Mouse (Mus musculus): ENCODE data around the gene Emp3.
A peak's percentile ranks its signal among the peaks of the same experiment; 100 is the strongest.
"Not testable (repeated sequence)": the region's sequence is repeated elsewhere in the genome, so short reads cannot be mapped to it uniquely, and the experiment has no call there.

Gene Emp3

DNA sequence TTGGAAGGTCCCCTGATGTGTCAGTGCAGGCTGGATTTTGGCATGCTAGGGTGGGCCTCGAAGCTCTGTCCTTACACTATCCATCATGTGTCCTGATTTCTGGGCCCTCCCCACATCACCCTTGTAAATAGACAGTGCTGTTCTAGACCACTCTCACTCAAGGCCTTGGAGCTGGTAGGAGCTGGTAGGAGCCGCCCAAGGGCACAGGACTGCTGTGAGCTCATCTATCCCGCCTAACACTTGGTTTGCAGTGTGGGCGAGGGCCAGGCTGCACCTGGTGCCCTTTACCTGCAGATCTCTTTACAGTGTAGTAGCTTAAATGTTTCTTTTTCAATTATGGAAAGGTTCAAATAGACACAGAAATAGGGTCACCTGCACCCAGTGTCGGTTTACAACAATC lies 6.2 kb downstream of the Emp3 start:
- no peak for DNase-seq (ENCODE audit: low spot score)

DNA sequence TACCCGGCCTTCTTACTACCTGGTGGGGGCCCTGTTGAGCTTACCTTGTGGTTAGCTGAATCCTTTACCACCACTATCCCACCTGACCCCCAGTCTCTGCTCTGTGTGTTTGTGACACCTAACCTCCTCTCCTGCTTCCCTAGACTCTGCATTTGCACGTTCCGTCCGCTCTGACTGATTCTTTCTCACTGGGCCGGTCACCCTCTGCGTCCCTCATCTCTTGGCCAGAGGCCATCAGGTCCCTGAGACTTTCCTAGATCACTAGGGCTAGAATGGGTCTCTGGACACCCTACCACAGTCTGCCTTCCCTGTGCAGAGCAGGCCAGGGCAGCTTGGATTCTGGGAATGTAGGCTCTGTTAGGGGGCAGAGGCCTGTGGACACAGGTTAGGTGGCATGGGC lies 7.1 kb downstream of the Emp3 start:
- DNase-seq (ENCODE audit: low spot score), result no peak

DNA sequence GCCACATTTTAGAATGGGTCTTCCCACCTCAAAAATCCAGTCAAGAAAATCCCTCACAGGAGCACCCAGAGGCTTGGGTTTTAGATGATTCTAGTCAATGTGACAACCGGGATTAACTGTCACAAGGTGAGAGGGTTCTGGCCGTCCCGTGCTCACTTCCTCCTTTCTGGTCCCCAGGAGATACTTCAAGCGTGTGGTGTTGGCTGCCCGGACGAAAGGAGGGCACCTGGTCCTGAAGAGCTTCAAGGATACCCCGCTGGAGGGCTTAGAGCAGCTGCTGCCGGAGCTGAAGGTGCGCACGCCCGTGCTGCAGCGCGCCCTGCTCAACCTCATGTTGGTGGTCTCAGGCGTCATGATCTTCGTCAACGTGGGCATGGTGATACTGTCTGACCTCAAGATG lies 12.1 kb downstream of the Emp3 start:
- no peak for DNase-seq (ENCODE audit: low spot score)

DNA sequence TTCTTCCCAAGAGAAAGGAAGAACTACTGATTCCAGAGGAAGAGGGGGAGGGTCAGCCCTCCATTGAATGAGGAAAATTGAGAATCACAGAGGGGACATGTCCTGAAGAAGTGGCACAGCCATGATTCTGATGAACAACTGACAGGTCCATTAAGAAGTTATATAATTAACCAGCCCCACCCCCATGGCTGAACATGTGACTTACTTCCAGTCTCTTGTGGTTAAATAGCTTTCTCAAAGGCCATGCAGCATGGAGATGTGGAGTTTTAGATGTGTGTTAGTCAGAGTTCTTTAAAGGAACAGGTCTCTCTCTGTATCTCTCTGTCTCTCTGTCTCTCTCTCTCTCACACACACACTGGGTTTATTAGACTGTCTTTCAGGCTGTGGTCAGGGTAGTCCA lies 12.8 kb downstream of the Emp3 start:
- DNase-seq (ENCODE audit: low spot score), result no peak

DNA sequence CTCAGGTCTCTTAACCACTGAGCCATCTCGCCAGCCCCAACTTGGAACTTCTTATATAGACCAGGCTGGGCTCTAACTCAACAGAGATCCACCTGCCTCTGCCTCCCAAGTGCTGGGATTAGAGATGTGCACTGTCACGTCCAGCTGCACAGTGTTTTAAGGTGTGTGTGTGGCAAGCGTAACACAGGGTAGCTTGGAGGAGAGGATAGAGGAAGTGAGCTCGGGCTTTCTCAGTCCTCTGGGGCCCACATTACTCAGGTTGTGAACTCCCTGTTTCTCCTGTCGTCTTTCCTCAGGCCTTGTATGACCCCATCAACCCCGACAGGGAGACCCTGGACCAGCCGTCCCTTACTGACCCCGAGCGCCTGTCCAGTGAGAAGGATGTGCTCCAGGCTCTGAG lies 14.6 kb downstream of the Emp3 start:
- DNase-seq (ENCODE audit: low spot score), result no peak

DNA sequence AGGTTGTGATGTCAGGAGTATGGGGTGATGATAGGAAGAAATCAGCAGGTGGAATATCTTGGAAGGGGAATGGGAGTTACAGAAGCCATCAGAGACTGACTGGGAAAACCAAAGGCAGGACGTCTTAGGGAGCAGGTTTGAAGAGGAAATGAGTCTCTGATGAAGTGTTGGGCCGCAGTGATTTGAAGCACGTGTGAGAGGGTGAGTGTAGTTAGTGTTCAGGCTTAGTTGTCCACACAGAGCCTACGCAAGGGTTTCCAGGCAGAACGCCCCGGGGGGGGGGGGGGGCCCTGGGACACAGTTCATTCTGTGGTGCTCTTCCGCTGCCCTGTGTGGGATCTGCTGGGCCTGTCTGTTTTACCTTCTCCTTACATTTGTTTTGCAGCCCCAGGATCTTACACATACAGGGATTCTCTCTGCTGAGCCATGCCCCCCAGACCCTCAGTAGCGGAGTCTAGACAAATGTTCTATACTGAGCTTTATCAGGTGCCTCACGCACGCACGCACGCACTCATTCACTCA lies 18.7 kb downstream of the Emp3 start:
- DNase-seq (ENCODE audit: low spot score), result no peak

DNA sequence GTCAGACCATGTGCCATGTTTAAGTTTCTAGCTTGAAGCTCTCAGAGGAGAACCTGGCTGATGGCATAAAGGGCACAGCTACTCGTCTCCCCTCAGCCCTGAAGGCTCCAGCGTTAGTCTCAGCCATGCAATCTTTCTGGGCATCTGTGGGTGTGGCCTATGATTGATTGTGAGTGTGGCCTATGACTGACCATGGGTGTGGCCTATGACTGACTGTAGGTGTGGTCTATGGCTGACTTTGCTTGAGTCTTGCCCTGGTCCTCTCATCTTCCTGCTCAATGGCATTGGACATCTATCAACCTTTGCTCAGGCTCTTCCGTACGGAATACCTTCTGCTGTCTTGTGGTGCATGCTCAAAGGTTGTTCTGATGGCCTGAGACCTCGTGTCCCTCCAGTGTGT lies 19.6 kb downstream of the Emp3 start:
- DNase-seq (ENCODE audit: low spot score), result no peak

DNA sequence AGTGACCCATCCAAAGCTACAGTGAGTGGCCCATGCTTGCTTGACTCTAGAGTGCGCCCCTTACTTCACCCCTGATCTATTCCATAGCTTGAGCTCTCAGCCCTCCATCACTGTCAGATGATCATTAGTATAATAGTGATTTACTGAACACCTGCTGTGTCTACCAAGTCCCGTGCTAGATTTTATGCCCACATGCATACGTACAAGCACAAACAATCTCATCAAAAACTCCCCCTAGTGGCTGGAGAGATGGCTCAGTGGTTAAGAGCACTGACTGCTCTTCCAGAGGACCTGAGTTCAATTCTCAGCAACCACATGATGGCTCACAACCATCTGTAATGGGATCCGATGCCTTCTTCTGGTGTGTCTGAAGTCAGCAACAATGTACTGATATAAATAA lies 23.1 kb downstream of the Emp3 start:
- DNase-seq (ENCODE audit: low spot score), result not testable (repeated sequence)

DNA sequence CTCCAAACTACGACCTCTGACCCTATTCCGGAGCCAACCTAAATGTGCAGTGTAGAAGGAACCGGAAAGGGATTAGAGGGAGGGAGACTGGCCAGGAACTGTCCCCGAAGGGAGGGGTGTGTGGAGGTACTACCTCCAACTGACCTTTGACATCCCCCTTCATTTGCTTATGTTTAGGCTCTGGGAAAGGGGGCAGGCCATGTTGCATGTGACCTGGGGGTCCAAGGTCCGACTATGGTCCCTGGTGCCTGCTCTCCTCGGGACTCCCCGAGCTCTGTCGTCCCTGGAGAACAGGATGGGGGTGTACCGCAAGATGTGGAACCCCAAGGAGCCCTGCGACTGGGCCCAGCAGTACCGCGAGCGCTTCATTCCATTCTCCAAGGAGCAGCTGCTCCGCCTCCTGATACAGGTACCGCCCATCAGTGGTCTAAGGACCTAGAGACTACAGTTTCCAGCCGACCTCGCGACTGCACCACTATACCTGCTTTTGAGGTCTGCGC lies 23.9 kb downstream of the Emp3 start:
- peak; percentile 53 for DNase-seq (ENCODE audit: low spot score)

DNA sequence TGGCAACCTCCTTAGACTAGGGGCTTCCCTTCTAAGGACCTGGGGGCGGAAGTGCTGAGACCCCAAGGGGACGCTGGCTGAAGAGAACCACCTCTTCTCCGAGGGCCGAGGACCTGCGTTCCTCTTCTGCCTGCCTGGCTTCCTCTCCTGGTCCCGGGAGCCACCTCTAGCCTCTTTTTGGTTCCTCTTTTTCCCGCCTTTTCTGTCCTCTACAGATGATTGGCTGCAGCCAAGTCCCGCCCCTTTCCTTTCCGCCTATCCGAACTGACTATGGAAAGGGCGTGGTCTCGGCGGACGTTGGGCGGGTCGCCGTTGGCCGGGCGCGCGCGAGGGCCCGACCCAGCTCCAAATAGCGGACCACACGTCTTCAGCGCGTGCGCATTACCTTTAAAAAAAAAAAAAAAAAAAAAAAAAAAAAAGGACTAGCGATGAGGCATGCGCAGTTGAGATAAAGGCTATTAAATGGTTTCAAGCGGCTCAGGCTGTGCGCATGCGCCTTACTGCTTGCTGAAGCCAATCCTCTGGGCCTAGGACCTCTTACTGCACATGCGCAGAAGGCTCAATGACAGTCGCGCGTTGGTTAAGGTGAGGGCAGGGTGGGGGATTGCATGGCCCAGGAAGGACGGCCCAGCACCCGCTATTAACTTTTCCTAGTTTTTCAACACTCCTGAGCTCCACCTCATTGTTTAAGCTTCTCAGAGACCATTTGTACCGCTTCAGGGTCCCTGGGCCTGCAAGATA lies 24.5 kb downstream of the Emp3 start, which contains the start of the genes Syngr4 and Tmem143:
Gene Syngr4, minus strand, starts transcription at position 198 of the 741 bp plus-strand sequence.
Gene Tmem143, plus strand, starts transcription at position 425 of the 741 bp plus-strand sequence.
- peak; percentile 90 for DNase-seq (ENCODE audit: low spot score)

DNA sequence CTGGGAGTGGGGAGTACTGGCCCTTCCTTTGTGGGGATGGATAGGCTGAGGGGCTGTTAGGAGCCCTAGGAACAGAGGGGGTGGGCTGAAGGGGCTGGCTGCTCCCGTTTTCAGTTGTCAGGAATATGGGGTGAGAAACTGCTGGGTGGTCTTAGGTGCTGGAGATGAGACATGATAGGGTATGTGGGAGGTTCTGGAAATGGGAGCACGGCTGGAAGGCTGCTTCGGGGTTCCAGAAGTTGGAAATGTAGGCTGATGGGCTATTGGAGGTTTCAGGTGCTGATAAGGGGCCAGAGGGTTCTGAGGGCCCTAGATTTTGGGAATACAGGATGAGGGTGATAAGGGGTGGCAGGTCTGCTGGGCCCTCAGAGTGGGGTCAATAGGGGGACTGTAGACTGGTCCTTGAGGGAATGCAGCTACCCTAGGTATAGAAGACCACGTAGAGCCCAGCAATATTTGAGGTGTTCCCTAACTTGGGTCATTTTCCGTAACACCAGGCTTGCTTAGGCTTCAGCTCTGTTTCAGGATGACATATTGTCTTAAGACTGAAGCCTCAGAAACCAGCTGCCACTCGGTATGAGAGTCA lies 25.2 kb downstream of the Emp3 start:
- no peak for DNase-seq (ENCODE audit: low spot score)

DNA sequence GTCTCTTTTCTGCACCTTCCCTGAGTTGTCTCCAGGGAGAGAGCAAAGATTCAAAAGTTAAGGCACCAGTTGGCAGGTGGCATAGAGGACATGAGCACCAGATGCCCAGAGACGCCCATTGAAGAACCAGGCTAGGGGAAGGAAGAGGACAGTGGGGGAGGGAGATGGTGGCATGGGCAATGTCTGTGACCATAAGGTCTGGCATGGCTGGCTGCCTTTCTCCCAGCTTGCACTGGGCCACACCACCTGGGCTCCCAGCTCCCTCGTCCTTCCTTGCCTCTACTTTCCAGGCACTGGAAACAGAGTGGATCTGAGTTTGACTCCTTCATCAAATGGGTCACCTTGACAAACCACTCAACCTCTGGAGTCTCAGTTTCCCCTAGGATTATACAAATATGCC lies 28.6 kb downstream of the Emp3 start:
- DNase-seq (ENCODE audit: low spot score), result no peak

DNA sequence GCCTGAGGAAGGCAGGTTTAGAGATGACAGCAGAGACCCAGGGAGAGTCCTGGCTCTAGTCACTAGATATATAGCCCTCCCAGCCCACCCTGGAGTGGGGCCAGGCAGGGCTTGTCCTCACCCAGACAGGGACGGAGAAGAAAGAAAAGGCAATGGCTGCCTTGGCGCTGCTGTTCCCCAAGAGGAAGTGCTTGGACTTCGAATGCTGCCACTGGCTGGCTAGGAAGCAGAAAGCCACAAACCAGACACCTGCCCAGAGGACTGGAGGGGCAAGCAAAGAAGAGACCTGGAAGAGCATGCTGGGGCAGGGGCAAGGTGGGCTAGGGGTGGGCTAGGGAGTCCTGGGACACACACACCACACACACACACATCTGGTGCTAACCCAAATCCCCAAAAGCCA lies 34.0 kb downstream of the Emp3 start:
- DNase-seq (ENCODE audit: low spot score), result no peak

DNA sequence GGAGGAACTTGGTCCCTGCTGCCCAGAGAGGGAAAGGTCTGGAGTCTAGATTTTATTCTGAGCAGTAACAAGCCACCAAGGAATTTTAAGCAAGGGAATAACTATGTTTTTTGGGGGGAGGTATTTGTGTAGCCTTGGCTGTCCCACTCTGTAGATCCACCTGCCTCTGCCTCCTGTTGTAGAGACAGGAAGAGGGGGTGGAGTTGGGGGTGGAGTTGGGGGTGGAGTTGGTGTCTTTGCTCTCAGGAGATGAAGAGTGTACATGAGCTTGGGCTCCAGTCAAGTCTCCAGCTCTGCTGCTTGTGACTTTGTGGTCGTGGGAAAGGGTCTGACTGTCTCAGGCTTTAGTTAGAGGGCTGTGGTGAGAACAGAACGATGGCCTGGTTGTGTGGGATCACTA lies 40.2 kb downstream of the Emp3 start:
- DNase-seq (ENCODE audit: low spot score), result no peak

DNA sequence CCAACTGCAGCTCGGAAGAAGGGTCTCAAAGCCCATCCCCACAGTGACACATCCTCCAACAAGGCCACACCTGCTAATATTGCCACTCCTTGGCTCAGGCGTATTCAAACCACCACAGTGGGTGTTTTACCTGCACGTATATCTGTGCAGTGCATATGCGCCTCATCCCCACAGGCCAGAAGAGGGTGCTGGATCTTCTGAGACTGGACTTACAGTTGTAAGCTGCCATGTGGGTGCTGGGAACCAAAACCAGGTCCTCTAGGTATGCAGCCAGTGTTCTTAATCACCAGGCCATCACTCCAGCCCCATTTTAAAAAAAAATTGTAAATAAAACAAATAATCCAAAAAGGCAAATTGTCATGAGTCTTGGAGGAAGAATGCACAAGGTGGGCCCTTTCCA lies 40.7 kb downstream of the Emp3 start:
- DNase-seq (ENCODE audit: low spot score), result no peak

DNA sequence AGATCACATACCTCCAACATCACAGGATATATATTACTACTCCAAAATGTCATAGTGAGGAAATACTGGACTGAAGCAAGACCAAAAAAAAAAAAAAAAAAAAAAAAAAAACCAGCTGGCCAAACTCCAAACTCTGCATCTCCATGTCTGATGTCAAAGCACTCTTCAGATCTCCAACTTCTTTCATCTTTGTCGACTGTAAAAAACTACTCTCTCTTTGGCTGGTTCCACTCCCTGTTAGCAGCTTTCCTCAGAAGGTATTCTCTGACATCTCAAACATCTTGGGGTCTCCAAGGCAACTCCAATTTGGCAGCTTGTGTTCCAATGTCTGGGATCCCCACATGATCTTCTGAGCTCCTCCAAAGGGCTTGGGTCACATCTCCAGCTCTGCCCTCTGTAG lies 42.9 kb downstream of the Emp3 start, which contains the start of gene Grin2d:
Gene Grin2d, minus strand, starts transcription at position 101 of the 400 bp plus-strand sequence.
- DNase-seq (ENCODE audit: low spot score), result not testable (repeated sequence)

DNA sequence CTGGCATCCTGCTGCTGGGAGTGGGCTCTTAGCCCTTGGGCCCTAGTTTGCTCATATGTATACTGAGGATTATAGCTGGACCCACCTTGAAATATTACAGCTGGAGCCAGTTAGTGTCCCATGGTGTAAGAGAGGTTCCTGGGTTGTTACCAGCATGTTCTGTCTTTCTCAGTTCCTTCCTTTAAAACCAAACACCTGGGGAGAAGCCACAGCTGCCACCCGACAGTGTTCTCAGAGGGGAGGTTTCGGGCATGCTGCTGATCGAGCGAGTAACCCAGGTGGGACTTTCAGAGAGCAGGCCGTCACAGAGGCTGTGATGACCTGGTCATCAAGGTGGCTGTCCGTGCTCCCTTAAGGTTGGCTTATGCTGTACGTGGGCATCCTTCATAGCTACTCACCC lies 44.3 kb downstream of the Emp3 start:
- no peak for DNase-seq (ENCODE audit: low spot score)

DNA sequence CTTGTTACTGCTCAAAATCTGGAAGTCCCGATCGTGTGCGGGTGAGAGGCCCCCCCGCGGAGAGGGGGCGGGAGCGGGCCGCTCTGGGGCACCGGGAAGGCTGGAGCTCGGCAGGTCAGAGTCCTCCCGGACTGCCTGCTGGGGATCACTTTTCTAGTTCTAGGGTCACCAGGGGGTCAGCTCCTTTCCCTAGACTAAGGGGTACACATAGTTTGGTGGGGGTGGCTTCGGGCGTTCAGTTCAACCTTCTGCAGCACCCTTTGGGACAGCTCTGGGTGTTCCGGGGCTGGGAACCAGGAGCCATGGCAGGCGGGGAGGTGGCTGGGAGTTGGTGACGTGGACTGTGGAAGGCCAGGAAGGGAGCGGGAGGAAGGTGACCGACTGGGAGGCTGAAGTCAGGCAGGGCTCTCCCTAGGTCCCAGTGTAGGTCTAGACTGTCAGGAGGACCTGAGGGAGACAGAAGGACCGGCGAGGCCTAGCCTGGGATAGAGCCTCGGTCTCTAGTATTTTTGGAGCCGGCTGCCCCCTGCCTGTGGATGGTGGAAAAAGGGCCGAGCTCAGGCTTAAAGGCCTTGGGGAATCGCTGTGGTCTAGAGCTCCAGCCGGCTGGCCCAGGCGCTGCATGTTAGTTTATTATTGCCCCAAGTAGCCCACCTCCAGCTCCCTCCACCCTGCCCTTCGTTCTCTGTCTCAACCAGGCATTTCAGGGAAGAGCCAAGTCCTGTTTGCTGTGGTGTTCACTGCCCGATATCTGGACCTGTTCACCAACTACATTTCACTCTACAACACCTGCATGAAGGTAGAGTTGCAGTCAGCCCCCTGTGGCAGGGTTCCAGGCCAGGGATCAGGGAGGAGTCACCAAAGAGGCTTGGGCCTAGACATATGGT lies 47.9 kb downstream of the Emp3 start:
- peak; percentile 56 for DNase-seq (ENCODE audit: low spot score)

DNA sequence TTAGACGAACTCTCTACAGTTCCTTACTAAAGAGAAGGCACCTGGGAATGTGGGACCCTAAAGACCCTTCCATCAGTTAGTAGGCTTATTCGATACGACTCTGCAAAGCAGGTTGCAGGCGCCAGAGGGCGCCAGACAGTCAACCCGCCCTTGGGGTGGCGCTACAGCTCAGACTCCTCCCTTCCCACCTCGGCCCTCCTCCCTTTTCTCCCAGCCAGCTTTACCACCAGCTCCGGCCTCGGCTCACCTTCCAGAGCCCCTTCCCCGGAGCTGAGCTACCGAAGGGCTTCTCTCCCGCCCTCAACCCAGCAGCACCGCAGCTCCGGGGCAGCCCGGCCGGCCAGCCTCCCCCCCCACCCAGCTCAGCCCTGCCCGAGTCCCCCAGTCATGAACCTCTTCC lies 48.6 kb downstream of the Emp3 start, which contains the start of gene Kdelr1:
Gene Kdelr1, plus strand, starts transcription at position 149 of the 400 bp plus-strand sequence.
- DNase-seq (ENCODE audit: low spot score), result peak; percentile 87

DNA sequence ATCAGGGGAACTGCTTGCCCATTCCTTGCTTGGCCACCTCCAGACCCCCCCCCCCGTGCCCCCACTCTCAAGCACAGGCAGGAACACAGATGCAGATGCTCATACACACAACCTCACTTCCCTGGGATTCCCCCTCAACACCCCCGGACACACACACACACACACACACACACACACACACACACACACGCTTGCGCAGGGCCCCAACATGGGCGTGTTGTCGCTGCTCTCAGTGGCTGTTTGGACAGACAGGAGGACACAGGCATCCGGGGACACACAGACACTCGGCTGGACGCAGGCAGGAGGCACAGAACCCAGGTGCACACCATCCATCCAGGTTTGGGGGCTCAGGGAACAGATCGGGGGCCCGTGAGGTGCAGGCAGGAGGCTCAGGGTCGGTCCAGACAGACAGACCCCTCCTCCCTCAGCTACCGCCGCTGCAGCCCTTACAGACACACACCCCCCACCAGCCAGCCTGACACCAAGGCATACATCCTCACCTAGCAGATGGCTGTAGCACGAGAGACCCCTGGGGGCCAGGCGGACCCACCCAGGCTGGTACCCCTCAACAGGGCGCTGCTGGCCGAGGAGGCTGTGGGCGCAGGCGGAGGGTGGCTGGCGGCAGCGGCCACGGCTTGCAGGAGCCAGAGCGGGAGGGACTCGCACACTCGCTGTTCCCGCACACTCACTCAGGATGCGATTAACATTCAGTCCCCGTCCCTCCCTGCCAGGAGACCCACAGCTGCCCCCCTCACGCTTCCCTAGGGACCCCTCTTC lies 50.7 kb downstream of the Emp3 start:
- no peak for DNase-seq (ENCODE audit: low spot score)

DNA sequence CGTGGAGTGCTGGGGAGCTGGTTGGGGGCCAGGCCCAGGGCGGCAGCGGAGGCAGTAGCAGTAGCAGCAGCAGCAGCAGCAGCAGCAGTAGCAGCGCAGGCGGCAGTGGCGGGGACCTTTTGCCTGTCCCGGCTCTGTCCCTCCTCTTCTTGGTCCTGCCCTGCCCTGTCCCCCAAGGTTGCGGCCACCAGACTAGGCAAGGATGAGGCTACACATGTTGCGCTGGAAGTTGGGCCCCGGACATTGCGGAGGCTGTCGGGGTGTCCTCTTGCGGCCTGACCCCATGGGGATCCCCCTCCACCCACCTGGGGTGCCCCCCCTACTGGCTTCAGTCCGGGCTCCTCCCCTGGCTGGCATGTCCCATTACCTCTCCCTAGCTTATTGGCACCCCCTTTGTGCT lies 51.4 kb downstream of the Emp3 start:
- DNase-seq (ENCODE audit: low spot score), result no peak
